Mouse (Mus musculus): ENCODE measurements at regions not wholly inside any gene's neighbourhood (a gene's known extent, or its start where the extent isn't known, plus 50 kb on each side); places are given as distances from the start of the nearest gene placed in this dataset.
"Not testable (repeated sequence)": the region's sequence is repeated elsewhere in the genome, so short reads cannot be mapped to it uniquely, and the experiment has no call there.

DNA sequence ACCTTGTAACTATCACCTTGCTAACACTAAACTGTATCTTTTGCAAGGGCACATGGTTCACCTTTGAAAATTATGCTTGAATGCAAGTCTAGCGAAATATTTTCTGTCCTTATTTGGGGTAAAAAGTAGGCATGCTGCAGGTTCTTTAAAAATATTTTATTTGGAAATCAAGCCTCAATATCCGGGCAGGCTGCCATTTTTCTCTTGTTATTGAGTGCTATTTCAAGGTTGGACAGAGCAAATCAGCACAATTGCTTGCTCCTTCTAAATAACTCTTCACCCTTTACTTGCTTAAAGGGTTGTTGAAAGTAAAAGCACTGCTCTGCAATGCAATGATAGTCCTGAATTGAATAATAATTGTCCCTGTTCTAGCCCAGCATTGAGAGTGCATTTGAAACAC, 149.0 kb downstream of the Cox7c start:
- no peaks in the 10 kb centered on the region for H3K9me3 ChIP-seq (ENCODE audit: control insufficient read depth, low read length)
- no peaks in the 10 kb centered on the region for H3K36me3 ChIP-seq (ENCODE audit: control insufficient read depth, insufficient read depth, low read length)
- H3K9ac ChIP-seq (ENCODE audit: low read length): no peak overlapping the region
- no peak overlapping the region for H3K27ac ChIP-seq (replicated peaks; ENCODE audit: low read depth, low read length)
- no peaks in the 10 kb centered on the region for H3K4me1 ChIP-seq (ENCODE audit: control insufficient read depth, insufficient read depth, low read length)
- DNase-seq (ENCODE audit: low spot score) (no peak), ATAC-seq (ENCODE audit: insufficient number of reproducible peaks, low FRiP score, low TSS enrichment, low read depth) (no peak)
- no peak overlapping the region for H3K4me2 ChIP-seq (ENCODE audit: low read depth, severe bottlenecking)
- WGBS: 81% methylated on average over 2 of the region's 2 CpGs
- no peaks in the 10 kb centered on the region for H3K27me3 ChIP-seq (ENCODE audit: control insufficient read depth, insufficient read depth, low read length)
- H3K4me3 ChIP-seq (ENCODE audit: low read depth, low read length): no peak overlapping the region

- Histone ChIP-seq H3K9ac (ENCODE audit: low read length) (no peak overlapping the region), H3K36me3 (ENCODE audit: control insufficient read depth, insufficient read depth, low read length) (no peaks in the 10 kb centered on the region), H3K4me3 (ENCODE audit: low read depth, low read length) (no peak overlapping the region), H3K27me3 (ENCODE audit: control insufficient read depth, insufficient read depth, low read length) (no peaks in the 10 kb centered on the region), H3K4me1 (ENCODE audit: control insufficient read depth, insufficient read depth, low read length) (no peaks in the 10 kb centered on the region), H3K9me3 (ENCODE audit: control insufficient read depth, low read length) (no peaks in the 10 kb centered on the region), H3K4me2 (ENCODE audit: low read depth, severe bottlenecking) (no peak overlapping the region), H3K27ac (replicated peaks; ENCODE audit: low read depth, low read length) (no peak overlapping the region)
- ATAC-seq (ENCODE audit: insufficient number of reproducible peaks, low FRiP score, low TSS enrichment, low read depth) (no peak), DNase-seq (ENCODE audit: low spot score) (no peak)
- 51% methylated on average over 8 of the region's 8 CpGs for WGBS
Observed at GRCm38 (mm10) chr13:85895141-85895540, 151.6 kb downstream of the Cox7c start.

GRCm38 (mm10) chr13:85889846-85890245, 156.9 kb downstream of the Cox7c start:
- H3K4me1 ChIP-seq (ENCODE audit: control insufficient read depth, insufficient read depth, low read length); H3K4me3 ChIP-seq (ENCODE audit: low read depth, low read length); H3K9ac ChIP-seq (ENCODE audit: low read length); H3K9me3 ChIP-seq (ENCODE audit: control insufficient read depth, low read length); H3K36me3 ChIP-seq (ENCODE audit: control insufficient read depth, insufficient read depth, low read length); H3K27ac ChIP-seq (replicated peaks; ENCODE audit: low read depth, low read length); DNase-seq (ENCODE audit: low spot score); H3K4me2 ChIP-seq (ENCODE audit: low read depth, severe bottlenecking); H3K27me3 ChIP-seq (ENCODE audit: control insufficient read depth, insufficient read depth, low read length); ATAC-seq (ENCODE audit: insufficient number of reproducible peaks, low FRiP score, low TSS enrichment, low read depth): not testable (repeated sequence)

DNA sequence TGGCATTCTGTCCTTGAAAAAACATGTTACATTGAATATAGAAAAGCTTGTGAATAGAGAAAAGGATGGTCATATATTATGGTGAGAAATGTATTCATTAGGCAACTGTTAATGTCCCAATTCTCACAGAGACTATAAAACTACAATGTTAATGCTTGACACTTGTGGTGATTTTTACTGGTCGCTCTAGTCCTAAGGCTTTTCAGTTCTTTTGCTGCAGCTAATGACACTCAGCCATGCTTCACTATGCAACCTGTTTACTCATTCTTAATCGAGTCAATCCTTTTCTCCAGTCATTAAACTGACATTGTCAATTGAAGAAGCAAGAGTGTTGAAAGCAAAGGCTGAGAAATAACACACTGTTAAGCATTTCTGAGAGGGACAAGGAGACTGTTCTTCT, 163.9 kb downstream of the Cox7c start:
- 77% methylated on average over 2 of the region's 2 CpGs for WGBS

DNA sequence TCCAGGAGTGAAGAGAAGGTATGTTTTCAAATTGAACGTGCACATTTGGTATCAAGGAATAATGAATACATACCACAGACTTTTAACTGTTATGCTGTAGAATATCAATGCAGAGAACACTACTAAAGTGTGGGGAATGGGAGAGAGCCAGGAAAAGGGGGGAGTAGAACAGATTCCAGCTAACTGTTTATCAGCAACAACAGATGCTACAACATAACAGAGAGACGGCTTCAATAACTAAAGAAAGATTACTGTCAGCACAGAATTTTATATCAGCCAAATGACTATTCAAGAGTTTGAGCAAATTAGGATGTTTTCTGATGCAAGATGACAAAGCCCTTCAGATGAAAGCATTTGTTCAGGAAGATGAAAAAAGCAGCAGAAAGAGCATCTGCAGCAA, 183.0 kb downstream of the Cox7c start:
- H3K4me3 ChIP-seq (ENCODE audit: low read depth, low read length): no peak overlapping the region
- H3K27me3 ChIP-seq (ENCODE audit: control insufficient read depth, insufficient read depth, low read length): no peaks in the 10 kb centered on the region
- DNase-seq (ENCODE audit: low spot score) (no peak), ATAC-seq (ENCODE audit: insufficient number of reproducible peaks, low FRiP score, low TSS enrichment, low read depth) (no peak)
- 86% methylated on average over 2 of the region's 2 CpGs for WGBS
- no peak overlapping the region for H3K4me2 ChIP-seq (ENCODE audit: low read depth, severe bottlenecking)
- H3K36me3 ChIP-seq (ENCODE audit: control insufficient read depth, insufficient read depth, low read length): no peaks in the 10 kb centered on the region
- H3K4me1 ChIP-seq (ENCODE audit: control insufficient read depth, insufficient read depth, low read length): no peaks in the 10 kb centered on the region
- H3K9me3 ChIP-seq (ENCODE audit: control insufficient read depth, low read length): no peaks in the 10 kb centered on the region
- H3K27ac ChIP-seq (replicated peaks; ENCODE audit: low read depth, low read length): no peak overlapping the region
- no peak overlapping the region for H3K9ac ChIP-seq (ENCODE audit: low read length)

More for the DNA sequence above, 163.9 kb downstream of the Cox7c start:
- no peak for ATAC-seq (ENCODE audit: insufficient number of reproducible peaks, low FRiP score, low TSS enrichment, low read depth)
- Histone ChIP-seq H3K4me2 (ENCODE audit: low read depth, severe bottlenecking) (no peak overlapping the region), H3K36me3 (ENCODE audit: control insufficient read depth, insufficient read depth, low read length) (no peaks in the 10 kb centered on the region), H3K4me1 (ENCODE audit: control insufficient read depth, insufficient read depth, low read length) (no peaks in the 10 kb centered on the region), H3K9me3 (ENCODE audit: control insufficient read depth, low read length) (no peaks in the 10 kb centered on the region), H3K4me3 (ENCODE audit: low read depth, low read length) (no peak overlapping the region), H3K27me3 (ENCODE audit: control insufficient read depth, insufficient read depth, low read length) (no peaks in the 10 kb centered on the region), H3K27ac (replicated peaks; ENCODE audit: low read depth, low read length) (no peak overlapping the region), H3K9ac (ENCODE audit: low read length) (no peak overlapping the region)
- DNase-seq (ENCODE audit: low spot score): no peak

- Histone ChIP-seq H3K36me3 (ENCODE audit: control insufficient read depth, insufficient read depth, low read length) (no peaks in the 10 kb centered on the region), H3K9ac (ENCODE audit: low read length) (no peak overlapping the region), H3K9me3 (ENCODE audit: control insufficient read depth, low read length) (no peaks in the 10 kb centered on the region), H3K27ac (replicated peaks; ENCODE audit: low read depth, low read length) (no peak overlapping the region), H3K4me1 (ENCODE audit: control insufficient read depth, insufficient read depth, low read length) (no peaks in the 10 kb centered on the region), H3K27me3 (ENCODE audit: control insufficient read depth, insufficient read depth, low read length) (no peaks in the 10 kb centered on the region), H3K4me3 (ENCODE audit: low read depth, low read length) (no peak overlapping the region), H3K4me2 (ENCODE audit: low read depth, severe bottlenecking) (no peak overlapping the region)
- ATAC-seq (ENCODE audit: insufficient number of reproducible peaks, low FRiP score, low TSS enrichment, low read depth): no peak
- DNase-seq (ENCODE audit: low spot score): no peak
Observed at GRCm38 (mm10) chr13:85848276-85848675, 198.4 kb downstream of the Cox7c start.

- Histone ChIP-seq H3K9me3 (ENCODE audit: control insufficient read depth, low read length) (no peaks in the 10 kb centered on the region), H3K4me1 (ENCODE audit: control insufficient read depth, insufficient read depth, low read length) (no peaks in the 10 kb centered on the region), H3K27ac (replicated peaks; ENCODE audit: low read depth, low read length) (no peak overlapping the region), H3K9ac (ENCODE audit: low read length) (no peak overlapping the region), H3K27me3 (ENCODE audit: control insufficient read depth, insufficient read depth, low read length) (no peaks in the 10 kb centered on the region), H3K4me3 (ENCODE audit: low read depth, low read length) (no peak overlapping the region), H3K4me2 (ENCODE audit: low read depth, severe bottlenecking) (no peak overlapping the region), H3K36me3 (ENCODE audit: control insufficient read depth, insufficient read depth, low read length) (no peaks in the 10 kb centered on the region)
- no peak for DNase-seq (ENCODE audit: low spot score)
- 90% methylated on average over 1 of the region's 1 CpGs for WGBS
- no peak for ATAC-seq (ENCODE audit: insufficient number of reproducible peaks, low FRiP score, low TSS enrichment, low read depth)
Observed at GRCm38 (mm10) chr13:85829894-85830293, 216.8 kb downstream of the Cox7c start.

Data from limb, embryonic 11.5 days (tissue).